Mouse (Mus musculus) bone marrow macrophage, adult 2 months (primary cell): Measurements from ENCODE around the gene Tmem119.

ENCODE experiments used
- CTCF ChIP-seq: IDR thresholded peaks from 2 replicates; pipeline ENCODE4 v1.5.1; 2012; ENCODE audit warnings: low read depth, mild to moderate bottlenecking, low read length, moderate library complexity
- POLR2A ChIP-seq: IDR thresholded peaks from 2 replicates; pipeline ENCODE4 v1.6.1; 2012; ENCODE audit warnings: mild to moderate bottlenecking, low read depth, low read length, borderline replicate concordance

DNA sequence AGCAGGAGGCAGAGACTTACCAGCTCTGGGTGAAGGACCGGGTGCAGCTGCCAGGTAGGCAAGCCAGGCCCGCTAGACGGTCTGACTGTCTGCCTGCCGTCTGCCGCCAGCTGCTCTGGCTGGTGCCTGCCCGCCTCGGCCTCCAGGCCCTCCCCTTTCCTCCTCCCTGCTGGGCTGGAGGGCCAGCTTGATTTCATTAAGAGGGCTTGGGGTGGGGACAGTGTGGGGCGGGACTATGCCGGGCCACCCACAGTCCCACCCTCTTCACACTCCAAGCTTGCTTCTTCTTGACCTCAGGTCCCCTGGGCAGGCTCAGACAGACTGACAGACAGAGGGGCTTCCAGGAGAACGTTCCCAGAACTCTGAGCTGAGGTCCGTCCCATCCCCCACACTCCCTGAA, at the start of gene Tmem119:
- no peak for TF ChIP-seq CTCF
- no peak for TF ChIP-seq POLR2A
